Mouse (Mus musculus) c-Kit-positive CD71-positive TER-119-positive erythroid progenitor cells, embryonic 14.5 days (primary cell): ENCODE measurements around the gene Pop4.

ENCODE experiments used
- DNase-seq: peaks from one replicate; pipeline ENCODE4 v3.0.0-alpha.2; 2013; ENCODE audit warnings: low spot score

Gene Pop4

GRCm38 (mm10) chr7:38219526-38219925 is 51.7 kb downstream of the Pop4 start:
- DNase-seq, result no peak

- DNase-seq, result no peak
Observed at GRCm38 (mm10) chr7:38218631-38219367, 52.4 kb downstream of the Pop4 start.

- no peak for DNase-seq
Observed at GRCm38 (mm10) chr7:38217417-38218171, 53.6 kb downstream of the Pop4 start.

GRCm38 (mm10) chr7:38215697-38216096 is 55.5 kb downstream of the Pop4 start:
- DNase-seq, result no peak

GRCm38 (mm10) chr7:38215281-38215680 is 55.9 kb downstream of the Pop4 start:
- no peak for DNase-seq

- no peak for DNase-seq
Observed at GRCm38 (mm10) chr7:38214473-38215214, 56.6 kb downstream of the Pop4 start.

- DNase-seq, result no peak
Observed at GRCm38 (mm10) chr7:38212651-38213062, 58.6 kb downstream of the Pop4 start.
